Mouse (Mus musculus) stomach, embryonic 16.5 days (tissue): ENCODE measurements around the gene Eefsec. TPM values are rescaled to one million over a fixed set of nuclear protein-coding genes. Genes with fewer than 3 reads are reported as not detected.

Experiments
- ATAC-seq: fragments of 200-750 bp; cut with Nextera tagmentation; 2 replicates; pipeline ENCODE4 v1.8.0; 2017; ENCODE audit warnings: moderate number of reproducible peaks, moderate TSS enrichment; ENCODE audit not compliant: insufficient read depth, low FRiP score
- H3K27ac ChIP-seq: fragments of 300-500 bp; sonication (generic); 2 replicates; pipeline ENCODE4 v1.5.1; 2014; ENCODE audit warnings: low read length
- H3K27me3 ChIP-seq: fragments of 300-500 bp; sonication (generic); 2 replicates; pipeline ENCODE4 v1.6.1; 2014; ENCODE audit warnings: low read length, control low read depth, mixed read lengths; ENCODE audit not compliant: control insufficient read depth, insufficient read depth
- H3K36me3 ChIP-seq: fragments of 300-500 bp; sonication (generic); 2 replicates; pipeline ENCODE4 v1.6.1; 2014; ENCODE audit warnings: low read length; ENCODE audit not compliant: control insufficient read depth, insufficient read depth
- H3K4me1 ChIP-seq: fragments of 300-500 bp; sonication (generic); 2 replicates; pipeline ENCODE4 v1.6.1; 2014; ENCODE audit warnings: low read length, control low read depth, mixed read lengths; ENCODE audit not compliant: control insufficient read depth, insufficient read depth
- H3K4me2 ChIP-seq: fragments of 300-500 bp; sonication (generic); 2 replicates; pipeline ENCODE4 v1.6.1; 2014; ENCODE audit warnings: low read depth, low read length, mixed read lengths
- H3K4me3 ChIP-seq: fragments of 300-500 bp; sonication (generic); replicated peaks from 2 replicates; pipeline ENCODE4 v1.5.1; 2014; ENCODE audit warnings: mild to moderate bottlenecking, low read length
- H3K9ac ChIP-seq: fragments of 300-500 bp; sonication (generic); 2 replicates; pipeline ENCODE4 v1.6.1; 2014; ENCODE audit warnings: low read length
- H3K9me3 ChIP-seq: fragments of 300-500 bp; sonication (generic); replicated peaks from 2 replicates; pipeline ENCODE4 v1.6.1; 2016; ENCODE audit warnings: low read length, control low read depth; ENCODE audit not compliant: control insufficient read depth
- WGBS: fragments of 180-500 bp; shearing (Covaris S2); extraction: QIAGEN DNeasy Blood & Tissue Kit; methylation state at CpG from one replicate; pipeline ENCODE4 v1.1.7; 2014; 5-methylcytosine and 5-hydroxymethylcytosine counted together
- polyA plus RNA-seq: library from polyadenylated mRNA; unstranded; fragments of >200 nt; fragmentation: Nextera tagmentation; extraction: Ambion mirVana; gene quantifications from 2 replicates; pipeline ENCODE4 v1.2.1, GENCODE M21; 2015

Eefsec gene
- polyA plus RNA-seq, 1 experiment from 2014 or later = 29.7 TPM

- no peak for ATAC-seq
- no peak overlapping the region for H3K4me2 ChIP-seq
- H3K4me3 ChIP-seq = no peak overlapping the region
- no peak overlapping the region for H3K9ac ChIP-seq
- no peaks in the 10 kb centered on the region for H3K4me1 ChIP-seq
- no peaks in the 10 kb centered on the region for H3K9me3 ChIP-seq
- WGBS = 68% methylated on average over 7 of the region's 7 CpGs
- no peaks in the 10 kb centered on the region for H3K27me3 ChIP-seq
- H3K27ac ChIP-seq = no peak overlapping the region
- no peaks in the 10 kb centered on the region for H3K36me3 ChIP-seq
Observed at GRCm38 (mm10) chr6:88301234-88301633, 145.1 kb downstream of the Eefsec start.

- no peak for ATAC-seq
- H3K27me3 ChIP-seq = no peaks in the 10 kb centered on the region
- WGBS = 49% methylated on average over 2 of the region's 2 CpGs
Observed at GRCm38 (mm10) chr6:88299491-88299890, 146.8 kb downstream of the Eefsec start.

GRCm38 (mm10) chr6:88292274-88292909 is 153.9 kb downstream of the Eefsec start:
- Histone ChIP-seq H3K27ac (no peak overlapping the region), H3K36me3 (no peaks in the 10 kb centered on the region), H3K4me2 (no peak overlapping the region), H3K9me3 (no peaks in the 10 kb centered on the region), H3K27me3 (no peaks in the 10 kb centered on the region), H3K4me3 (no peak overlapping the region), H3K4me1 (no peaks in the 10 kb centered on the region), H3K9ac (no peak overlapping the region)
- WGBS = 71% methylated on average over 4 of the region's 4 CpGs
- no peak; the same call in 1 of the 2 replicates for ATAC-seq

More at GRCm38 (mm10) chr6:88299491-88299890, 146.8 kb downstream of the Eefsec start:
- H3K4me3 ChIP-seq = no peak overlapping the region
- no peaks in the 10 kb centered on the region for H3K9me3 ChIP-seq
- H3K36me3 ChIP-seq = no peaks in the 10 kb centered on the region
- no peak overlapping the region for H3K4me2 ChIP-seq
- no peak overlapping the region for H3K27ac ChIP-seq
- H3K9ac ChIP-seq = no peak overlapping the region
- H3K4me1 ChIP-seq = no peaks in the 10 kb centered on the region

GRCm38 (mm10) chr6:88290129-88290766 is 156.1 kb downstream of the Eefsec start:
- Histone ChIP-seq H3K27me3 (no peaks in the 10 kb centered on the region), H3K9ac (no peak overlapping the region), H3K4me1 (no peaks in the 10 kb centered on the region), H3K27ac (no peak overlapping the region), H3K4me2 (no peak overlapping the region), H3K9me3 (no peaks in the 10 kb centered on the region), H3K36me3 (no peaks in the 10 kb centered on the region), H3K4me3 (no peak overlapping the region)
- 87% methylated on average over 6 of the region's 6 CpGs for WGBS
- ATAC-seq = no peak

GRCm38 (mm10) chr6:88278141-88278540 is 168.2 kb downstream of the Eefsec start:
- Histone ChIP-seq H3K27me3 (no peaks in the 10 kb centered on the region), H3K4me2 (no peak overlapping the region), H3K27ac (no peak overlapping the region), H3K36me3 (no peaks in the 10 kb centered on the region), H3K9me3 (no peaks in the 10 kb centered on the region), H3K4me3 (no peak overlapping the region), H3K9ac (no peak overlapping the region), H3K4me1 (peaks cover 7% of the 10 kb centered on the region; the same call in 1 of the 2 replicates)
- 94% methylated on average over 2 of the region's 2 CpGs for WGBS
- ATAC-seq = no peak

- ATAC-seq = no peak
- no peak overlapping the region for H3K27ac ChIP-seq
- H3K4me1 ChIP-seq = peaks cover 7% of the 10 kb centered on the region; the same call in 1 of the 2 replicates
- no peak overlapping the region for H3K4me2 ChIP-seq
- H3K9ac ChIP-seq = no peak overlapping the region
- H3K27me3 ChIP-seq = no peaks in the 10 kb centered on the region
- WGBS = 97% methylated on average over 4 of the region's 4 CpGs
- H3K36me3 ChIP-seq = no peaks in the 10 kb centered on the region
- no peaks in the 10 kb centered on the region for H3K9me3 ChIP-seq
- H3K4me3 ChIP-seq = no peak overlapping the region
Observed at GRCm38 (mm10) chr6:88277242-88277641, 169.1 kb downstream of the Eefsec start.

- no peak overlapping the region for H3K9ac ChIP-seq
- peaks cover 7% of the 10 kb centered on the region; the same call in 1 of the 2 replicates for H3K4me1 ChIP-seq
- 72% methylated on average over 4 of the region's 4 CpGs for WGBS
- H3K27ac ChIP-seq = no peak overlapping the region
- H3K36me3 ChIP-seq = no peaks in the 10 kb centered on the region
- H3K27me3 ChIP-seq = no peaks in the 10 kb centered on the region
- H3K4me3 ChIP-seq = no peak overlapping the region
- no peak for ATAC-seq
- H3K4me2 ChIP-seq = no peak overlapping the region
- no peaks in the 10 kb centered on the region for H3K9me3 ChIP-seq
Observed at GRCm38 (mm10) chr6:88276221-88276620, 170.1 kb downstream of the Eefsec start.

- ATAC-seq = no peak
- H3K9me3 ChIP-seq = no peaks in the 10 kb centered on the region
- H3K9ac ChIP-seq = no peak overlapping the region
- 50% methylated on average over 6 of the region's 6 CpGs for WGBS
- H3K4me3 ChIP-seq = no peak overlapping the region
- H3K4me1 ChIP-seq = peaks cover 7% of the 10 kb centered on the region; the same call in 1 of the 2 replicates
- H3K36me3 ChIP-seq = no peaks in the 10 kb centered on the region
- no peak overlapping the region for H3K27ac ChIP-seq
- no peak overlapping the region for H3K4me2 ChIP-seq
- H3K27me3 ChIP-seq = no peaks in the 10 kb centered on the region
Observed at GRCm38 (mm10) chr6:88274623-88275022, 171.7 kb downstream of the Eefsec start.

- Histone ChIP-seq H3K27ac (no peak overlapping the region), H3K4me2 (no peak overlapping the region), H3K36me3 (no peaks in the 10 kb centered on the region), H3K9ac (no peak overlapping the region), H3K4me1 (no peaks in the 10 kb centered on the region), H3K27me3 (no peaks in the 10 kb centered on the region), H3K4me3 (no peak overlapping the region), H3K9me3 (no peaks in the 10 kb centered on the region)
- WGBS = 71% methylated on average over 2 of the region's 2 CpGs
- no peak for ATAC-seq
Observed at GRCm38 (mm10) chr6:88267970-88268369, 178.4 kb downstream of the Eefsec start.
